Mouse (Mus musculus) mesoderm, embryonic 11.5 days (tissue): Measurements from ENCODE around the gene Bloc1s4.

Experiments
- DNase-seq: peaks from one replicate; pipeline ENCODE4 v3.0.0-alpha.2; 2012; ENCODE audit warnings: low read depth, low spot score

Gene Bloc1s4

DNA sequence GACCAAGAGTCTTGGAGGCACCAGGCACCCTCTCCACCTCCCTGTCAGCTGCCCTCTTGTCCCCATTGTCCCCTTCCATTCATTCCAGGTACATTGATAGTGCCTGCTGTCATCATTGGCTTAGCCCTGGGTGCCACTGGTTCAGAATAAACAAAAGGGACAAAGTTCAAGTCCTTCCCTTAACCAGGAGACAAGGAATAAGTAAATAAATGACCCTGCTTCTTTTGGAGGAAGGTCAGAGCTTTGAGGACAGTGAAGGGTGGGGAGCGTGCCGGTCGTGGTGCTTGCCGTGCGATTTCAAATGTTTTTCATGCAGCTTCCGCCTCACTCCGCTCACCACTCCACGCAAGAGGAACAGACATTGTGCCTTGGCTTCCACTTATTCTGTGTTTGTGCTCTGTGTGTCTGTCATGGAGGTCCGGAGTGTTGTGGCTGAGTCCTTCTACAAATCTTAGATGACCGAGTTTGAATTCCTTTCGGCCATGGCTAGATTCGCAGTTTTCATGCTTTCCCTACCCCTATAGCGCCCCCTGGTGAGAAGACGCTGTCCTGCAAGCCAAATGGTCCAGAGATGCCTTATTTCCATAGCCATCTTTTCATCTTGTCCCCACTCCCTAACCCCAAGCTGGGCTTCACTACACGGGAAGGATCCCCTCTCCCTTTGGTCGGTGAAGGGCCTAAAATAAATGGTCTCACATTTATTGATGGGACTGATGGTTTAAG is 6.2 kb downstream of the Bloc1s4 start:
- DNase-seq = peak; percentile 80

DNA sequence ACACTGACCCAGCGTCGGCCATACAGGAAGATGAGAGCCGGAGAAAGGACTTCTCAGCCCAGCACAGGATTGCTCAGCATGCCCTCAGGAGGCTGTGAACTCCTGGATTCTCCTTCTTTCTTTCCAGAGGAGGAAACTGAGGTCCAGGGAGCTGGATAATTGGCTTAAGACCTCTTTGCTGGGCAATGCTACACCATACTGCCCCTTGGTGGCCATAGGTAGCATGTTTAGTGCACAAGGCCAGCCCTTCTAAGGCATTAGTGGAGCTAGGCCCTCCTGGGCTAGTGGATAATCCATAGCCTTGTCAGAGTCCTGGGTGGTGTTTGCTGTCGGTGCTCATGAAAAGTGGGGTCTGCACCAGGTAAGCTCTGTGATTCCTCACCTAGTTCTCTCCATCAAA is 8.6 kb downstream of the Bloc1s4 start:
- DNase-seq = no peak

DNA sequence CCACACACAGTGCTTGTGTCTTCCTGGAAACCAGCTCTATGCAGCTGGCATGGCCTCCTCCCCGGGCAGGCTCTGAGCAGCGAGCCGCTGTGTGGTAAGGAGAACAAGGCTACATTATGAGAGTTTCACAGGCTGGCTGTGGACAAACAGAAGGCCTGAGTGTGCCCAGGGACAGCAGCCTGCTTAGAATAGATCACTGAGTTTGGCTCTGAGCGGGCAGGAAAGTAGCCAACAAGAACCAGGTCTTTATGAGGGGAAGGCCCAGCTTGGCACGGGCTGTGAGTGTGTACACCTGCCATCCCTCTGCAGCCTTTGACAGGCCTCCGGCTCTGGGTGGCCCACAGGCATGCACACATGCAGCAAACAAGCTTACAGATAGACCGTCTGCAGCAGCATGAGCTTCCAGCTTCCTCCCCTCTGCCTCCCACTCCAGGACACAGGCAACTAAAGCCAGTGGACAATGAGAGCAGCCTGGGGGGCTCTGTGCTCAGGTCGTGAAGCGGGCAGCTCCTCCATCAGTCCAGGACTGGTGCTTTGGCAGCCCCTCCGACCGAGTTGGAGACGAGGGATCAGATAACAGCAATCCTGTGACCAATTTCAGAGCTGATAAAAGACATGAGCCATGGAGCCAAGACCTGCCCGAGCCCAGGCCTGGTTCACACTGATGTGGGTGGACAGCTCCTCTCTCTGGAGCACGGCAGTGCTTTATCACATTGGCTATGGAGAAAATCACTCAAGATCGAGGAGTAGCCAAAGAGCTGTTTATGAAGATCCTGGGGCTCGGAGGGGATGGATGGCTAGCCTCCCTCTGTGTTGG is 9.4 kb downstream of the Bloc1s4 start:
- DNase-seq = no peak

DNA sequence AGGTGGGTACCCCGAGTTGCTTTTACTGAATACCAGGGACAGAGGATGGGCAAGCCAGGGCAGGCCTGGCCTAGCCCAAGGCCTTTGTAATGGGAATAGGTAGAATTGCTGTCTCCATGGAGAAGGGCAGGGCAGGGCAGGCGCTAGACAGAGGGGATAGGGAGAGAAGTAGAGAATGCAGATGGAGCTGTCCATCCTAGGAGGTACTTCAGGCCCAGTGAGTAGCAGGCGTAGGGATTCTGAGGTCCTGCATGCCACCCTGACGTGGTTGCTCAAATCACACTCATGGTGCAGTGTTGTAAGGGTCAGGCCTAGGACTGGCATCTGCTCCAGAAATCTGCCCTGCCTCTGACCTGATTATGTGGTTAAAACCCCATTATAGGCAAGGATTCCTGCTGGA is 10.7 kb downstream of the Bloc1s4 start:
- DNase-seq = no peak

DNA sequence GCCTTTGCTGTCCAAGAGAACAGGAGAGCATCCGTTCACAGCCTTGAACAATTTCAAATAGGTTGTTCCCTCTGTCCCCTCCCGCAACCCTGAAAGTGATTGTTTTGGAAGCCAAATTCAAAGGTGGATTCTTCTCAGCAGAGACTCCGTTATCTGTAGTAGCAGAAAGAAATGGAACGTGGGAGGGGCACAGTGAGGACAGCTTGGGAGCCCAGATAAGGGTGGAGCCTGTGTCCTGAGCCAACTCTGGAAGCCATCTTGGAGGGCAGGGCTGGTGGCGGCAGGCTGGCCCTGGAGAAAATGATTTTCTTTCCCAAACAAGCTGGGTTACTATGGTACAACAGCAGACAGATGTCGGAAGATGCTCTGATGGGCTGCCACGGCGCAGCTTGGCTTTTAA is 12.4 kb downstream of the Bloc1s4 start:
- no peak for DNase-seq

DNA sequence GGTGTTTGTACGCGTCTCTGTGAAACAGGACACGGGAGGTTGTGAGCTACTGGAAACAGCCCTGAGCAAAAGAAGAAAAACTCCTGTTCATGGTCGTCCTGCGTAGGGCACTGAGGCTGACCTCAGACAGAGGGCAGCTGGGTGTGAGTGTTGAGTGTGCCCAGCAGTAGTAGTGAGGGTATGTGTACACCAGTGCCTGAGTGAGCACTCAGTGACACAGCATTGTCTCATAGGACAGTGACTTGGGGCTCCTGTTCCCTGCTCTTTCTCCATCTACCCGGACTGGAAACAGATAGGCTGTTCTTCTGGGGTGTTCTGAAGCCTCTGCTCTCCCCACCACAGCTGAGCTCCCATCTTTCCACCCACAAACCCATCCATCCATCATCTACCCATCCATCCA is 13.3 kb downstream of the Bloc1s4 start:
- no peak for DNase-seq

DNA sequence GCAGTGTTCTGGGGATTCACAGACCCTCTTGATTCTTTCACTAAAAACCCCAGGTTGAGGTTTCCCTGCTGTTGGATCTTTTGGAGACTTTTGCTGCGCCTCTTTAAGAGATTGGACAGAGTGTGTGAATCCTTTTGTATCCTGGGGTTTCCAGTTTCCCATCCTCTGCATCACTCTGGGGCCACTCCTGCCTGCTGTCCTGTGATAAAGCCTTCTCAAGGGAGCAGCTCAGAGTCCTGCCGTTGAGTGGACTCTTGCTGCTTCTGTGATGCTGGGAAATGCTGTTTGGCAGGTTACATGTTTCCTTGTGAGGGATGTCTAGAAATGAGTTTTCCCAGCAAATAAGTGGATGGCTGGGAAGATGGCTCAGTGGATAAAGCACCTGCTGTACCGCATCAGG is 15.0 kb downstream of the Bloc1s4 start:
- DNase-seq = no peak

DNA sequence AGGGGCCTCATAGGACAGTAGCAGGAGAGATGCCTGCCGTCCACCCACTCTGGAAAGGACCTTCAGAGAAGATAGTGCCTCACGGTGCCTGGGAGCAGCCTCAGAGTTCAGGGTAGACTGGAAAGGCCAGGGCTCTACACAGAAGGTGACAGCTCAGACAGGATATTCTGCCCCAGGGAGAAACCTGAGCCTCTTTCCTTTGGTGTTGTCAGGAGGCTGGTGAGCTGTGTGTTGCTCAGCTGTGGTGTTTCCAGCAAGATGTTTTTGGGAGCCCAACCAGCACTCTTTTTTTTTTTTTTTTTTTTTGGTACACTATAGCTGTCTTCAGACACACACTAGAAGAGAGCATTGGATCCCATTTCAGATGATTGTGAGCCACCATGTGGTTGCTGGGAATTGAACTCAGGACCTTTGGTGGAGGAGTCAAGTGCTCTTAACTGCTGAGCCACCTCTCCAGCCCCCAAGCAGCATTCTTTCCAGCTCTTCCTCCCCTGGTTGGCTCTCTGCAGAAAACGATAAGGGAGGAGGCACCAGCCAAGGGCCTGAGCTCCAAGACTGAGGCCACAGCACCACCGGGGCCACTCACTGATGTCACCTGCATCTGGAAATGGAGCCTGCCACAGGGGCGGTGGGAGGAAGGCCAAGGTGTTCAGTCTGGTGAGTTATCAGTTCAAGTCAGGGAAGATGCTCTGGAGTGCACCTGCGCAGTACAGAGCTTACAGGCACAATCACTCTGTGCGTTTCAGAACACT is 16.4 kb downstream of the Bloc1s4 start:
- no peak for DNase-seq

DNA sequence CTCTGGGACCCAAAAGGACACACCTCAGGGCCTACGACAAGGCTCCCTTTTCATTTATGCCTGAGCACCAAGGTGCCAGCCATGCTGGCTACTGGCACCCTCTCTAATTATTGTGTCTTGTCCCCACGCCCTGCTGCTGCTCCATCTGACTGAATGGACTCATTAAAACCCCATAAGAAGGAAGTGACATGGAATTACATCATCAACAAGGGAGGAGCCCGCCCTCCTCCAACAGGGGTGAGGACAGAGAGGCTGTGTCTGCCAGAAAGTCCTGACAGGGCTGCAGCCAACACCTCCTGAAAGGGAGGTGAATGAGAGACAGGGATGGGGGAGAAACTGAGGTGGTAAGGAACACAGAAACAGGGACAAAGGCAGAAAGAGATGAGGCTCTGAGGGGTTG is 17.8 kb downstream of the Bloc1s4 start:
- DNase-seq = no peak

DNA sequence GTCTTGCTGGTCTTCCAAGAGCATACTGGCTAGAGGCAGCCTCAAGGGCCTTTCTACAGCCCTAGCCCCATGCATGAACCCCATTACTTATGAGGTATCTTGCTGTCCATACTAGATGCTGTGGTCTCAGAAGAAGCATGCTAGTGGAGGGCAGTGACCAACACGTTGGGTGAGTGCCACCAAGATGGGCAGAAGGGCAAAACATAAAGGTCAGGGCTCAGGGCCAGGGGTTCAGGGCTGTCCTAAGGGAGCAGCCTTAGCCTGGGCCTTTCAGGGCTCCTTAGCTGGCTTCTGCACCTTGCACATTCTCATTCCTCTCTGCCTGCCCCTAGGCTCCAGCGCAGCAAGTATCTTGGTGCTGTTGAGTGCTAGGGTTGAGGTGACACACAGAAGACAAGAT is 18.5 kb downstream of the Bloc1s4 start:
- no peak for DNase-seq

DNA sequence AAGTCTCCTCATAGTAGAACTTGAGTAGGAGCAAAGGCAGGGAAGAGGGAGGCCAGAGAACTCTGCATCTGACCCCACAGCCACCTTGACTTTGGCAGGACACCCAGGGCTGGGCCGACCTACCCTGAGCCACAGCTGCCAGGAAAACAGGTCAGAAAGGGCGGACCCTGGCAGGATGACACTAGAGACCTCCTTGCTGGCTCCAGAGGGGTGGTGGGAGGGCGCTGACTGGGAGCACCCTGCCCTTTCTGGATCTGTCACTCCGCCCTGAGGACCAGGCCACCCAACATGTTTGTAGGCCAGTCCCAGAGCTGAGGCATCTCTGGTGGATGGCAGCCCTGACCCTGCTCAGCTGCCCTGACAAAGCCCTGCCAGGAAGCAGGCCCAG is 19.4 kb downstream of the Bloc1s4 start:
- DNase-seq = no peak

DNA sequence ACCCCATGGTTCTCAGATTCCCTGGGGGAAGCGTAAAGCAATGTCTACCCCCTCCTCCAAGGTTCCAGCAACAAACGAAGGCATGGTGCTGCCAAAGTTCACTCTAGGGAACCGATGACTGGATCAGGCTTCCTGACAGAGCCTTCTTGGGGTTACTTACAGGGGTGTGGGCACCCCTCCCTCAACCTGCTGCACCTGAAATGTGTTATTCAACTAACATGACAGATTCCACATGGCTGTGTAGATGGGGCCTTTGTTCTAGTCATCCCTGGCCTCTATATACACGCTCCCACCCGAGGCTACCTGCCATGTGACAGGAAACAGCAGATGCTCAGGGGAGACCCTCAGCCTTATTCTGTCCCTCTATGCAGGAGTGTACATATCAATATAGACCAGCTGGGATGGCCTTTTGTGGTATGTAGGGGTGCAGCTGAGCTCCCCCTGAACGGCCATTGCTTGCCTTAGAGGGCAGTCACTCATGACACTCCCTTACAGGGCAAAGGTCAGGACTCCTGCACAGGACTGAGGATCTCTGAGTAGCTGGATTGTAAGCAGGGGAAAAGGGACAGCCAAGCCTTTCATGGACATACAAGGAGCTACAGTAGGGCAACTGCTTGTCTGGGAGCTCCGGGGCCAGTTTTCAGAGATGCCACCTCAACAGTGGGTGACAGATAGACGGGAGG is 19.9 kb downstream of the Bloc1s4 start:
- DNase-seq = no peak

DNA sequence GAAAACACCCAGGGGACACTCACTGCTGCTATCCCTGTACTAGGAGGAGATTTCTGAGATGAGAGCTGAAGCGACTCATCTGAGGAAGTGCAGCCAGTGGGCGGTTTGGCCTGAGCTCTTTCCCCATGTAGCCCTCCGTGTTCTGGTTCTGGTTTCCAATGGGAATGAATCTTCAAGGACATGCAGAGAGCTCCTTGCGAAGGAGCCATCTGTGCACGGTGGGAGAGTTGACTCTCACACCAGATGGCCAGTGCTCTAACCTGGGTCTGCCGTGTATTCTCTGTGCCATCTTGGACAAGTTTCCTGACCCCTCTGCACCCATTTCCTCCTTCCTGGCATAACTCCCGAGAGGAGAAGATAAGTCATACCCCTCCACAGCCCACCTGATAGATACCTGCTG is 20.7 kb downstream of the Bloc1s4 start:
- no peak for DNase-seq

DNA sequence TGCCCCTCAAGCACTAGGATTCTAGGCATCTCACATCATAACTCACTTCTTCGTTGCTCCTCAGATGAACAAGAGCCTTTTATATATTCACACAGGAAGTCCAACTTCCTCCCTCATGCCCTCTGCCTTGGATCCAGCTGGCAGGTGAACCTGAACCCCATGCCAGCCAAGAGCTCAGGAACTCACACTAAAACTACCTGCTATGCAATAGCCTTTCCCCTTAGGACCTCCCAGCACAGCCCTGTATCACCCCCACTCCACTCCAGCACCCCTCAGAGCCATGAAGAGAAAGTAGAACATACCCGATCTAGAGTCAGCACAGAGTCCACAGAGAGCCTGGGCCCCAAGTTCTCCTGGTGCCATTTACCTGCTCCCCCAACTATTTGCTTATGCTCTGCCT is 21.3 kb downstream of the Bloc1s4 start:
- DNase-seq = no peak

DNA sequence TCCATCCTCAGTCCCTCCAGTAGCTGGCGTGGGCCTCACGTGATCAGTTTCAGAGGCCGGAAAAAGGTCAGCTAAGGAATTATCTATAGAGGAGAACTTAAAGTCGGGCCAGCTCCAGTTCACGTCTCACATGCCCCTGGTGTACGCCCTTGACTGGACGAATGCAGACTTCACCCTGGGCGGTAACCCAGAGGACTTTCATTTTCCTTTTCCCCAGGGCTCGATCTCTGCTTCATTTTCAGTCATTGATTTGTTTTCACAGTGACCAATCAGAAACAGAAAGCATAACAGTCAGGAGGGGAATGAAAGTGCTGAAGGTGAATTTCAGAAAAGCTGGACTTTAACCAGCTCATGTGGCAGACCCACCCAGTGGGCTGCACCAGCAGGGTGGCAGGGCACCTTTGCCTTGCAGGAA is 22.1 kb downstream of the Bloc1s4 start:
- DNase-seq = no peak

DNA sequence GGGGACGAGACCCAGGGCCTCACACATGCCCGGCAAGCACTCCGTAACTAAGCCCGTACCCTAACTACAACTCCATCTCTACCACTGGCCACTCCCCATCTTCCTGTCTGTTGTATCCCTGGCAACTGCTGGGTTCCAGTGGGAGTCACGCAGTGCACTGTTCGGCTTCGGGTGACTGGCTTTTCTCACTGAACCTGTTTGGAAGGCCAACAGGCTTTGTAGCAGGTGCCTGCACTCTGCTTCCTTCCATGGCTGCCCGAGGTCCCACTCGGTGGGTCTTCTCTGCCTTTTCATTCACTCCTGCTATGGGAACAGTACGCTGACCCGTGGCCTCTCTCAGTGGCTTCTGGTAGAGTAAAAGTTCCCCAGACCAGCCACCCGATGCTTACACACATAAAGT is 22.6 kb downstream of the Bloc1s4 start:
- DNase-seq = no peak

DNA sequence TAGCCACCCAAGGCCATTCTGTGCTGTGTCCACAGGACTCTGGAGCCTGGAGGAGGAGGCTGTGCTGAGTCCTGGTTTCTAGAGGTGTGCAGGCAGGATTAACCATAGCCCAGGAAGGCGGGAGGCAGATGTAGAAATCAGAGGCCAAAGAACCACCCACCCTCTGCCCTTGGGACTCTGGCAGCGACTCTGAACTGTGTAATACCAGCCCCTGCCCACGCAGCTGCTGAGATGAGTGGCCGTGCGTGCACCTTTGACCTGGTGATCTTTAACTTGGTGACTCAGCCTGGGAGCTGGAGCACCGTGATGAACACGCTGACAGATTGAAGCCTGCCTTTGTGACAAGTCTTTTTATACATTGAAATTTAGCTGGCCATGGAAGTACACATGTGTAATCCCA is 24.2 kb downstream of the Bloc1s4 start:
- no peak for DNase-seq

DNA sequence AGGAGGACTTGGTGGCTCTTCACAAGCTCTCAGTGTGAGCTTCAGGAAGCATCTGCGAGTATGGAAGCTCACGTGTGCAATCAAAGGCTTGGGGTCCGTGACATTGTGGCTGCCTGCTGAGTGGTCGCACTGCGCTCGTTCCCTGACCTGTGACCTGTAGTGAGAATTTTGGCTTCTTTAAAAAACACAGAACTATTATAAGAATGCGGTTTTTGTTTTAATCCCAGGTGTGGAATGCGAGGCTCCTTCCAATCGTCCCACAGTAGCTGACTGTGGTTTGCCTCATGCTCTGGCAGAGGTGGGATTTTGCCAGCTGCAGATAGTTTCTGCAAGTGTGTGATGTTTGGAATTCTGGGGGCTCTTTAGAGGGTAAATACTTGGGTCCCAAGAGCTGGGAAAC is 25.1 kb downstream of the Bloc1s4 start:
- DNase-seq = no peak

DNA sequence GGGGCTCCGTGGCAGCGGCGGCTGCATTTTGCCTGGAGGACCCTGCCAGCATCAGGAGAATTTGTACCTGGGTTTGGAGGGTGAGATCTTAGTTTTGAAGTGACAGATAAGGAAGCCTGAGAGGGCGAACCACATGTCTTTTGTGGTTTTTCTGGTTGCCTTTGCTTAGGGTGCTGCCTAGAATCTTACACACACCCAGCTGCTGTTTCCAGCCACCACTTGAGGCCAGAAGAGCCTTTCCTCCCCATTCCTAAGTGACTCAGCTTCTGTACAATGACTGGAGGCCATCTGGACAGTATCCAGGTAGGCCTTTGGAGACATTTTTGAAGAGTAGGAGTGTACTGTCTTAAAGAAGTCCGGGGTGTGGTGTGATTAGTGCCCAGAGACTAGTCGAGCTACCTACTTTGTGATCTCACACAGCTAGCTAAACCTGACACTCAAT is 26.0 kb downstream of the Bloc1s4 start:
- DNase-seq = no peak

DNA sequence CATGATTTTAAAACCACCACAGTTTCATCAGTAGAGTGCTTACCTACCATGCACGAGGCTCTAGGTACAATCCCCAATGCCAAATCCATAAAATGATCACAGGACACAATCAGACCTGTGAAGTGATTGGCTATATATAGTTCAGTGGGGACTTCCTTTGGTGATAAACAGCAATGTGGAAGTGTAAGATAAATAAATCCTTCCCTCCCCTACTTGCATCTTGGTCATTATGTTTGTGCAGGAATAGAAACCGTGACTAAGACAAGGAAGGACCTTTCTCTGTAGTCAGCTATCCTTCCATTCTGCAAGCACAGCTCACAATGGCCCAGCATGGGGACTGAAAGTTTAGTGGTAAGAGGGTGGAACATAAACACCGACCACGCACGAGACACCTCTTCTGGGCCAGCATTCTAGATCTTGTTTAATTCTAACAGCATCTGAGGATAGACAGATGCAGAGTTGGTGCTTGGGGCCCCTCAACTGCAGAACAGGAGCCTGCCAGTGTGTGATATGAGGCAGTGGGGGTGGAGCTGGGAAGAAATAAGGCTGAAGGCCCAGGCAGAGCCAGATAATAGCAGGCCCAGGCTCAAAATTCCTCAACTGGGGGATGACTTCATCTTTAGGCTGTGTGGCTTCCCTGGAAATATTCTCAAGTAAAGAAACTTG is 27.6 kb downstream of the Bloc1s4 start:
- DNase-seq = no peak

DNA sequence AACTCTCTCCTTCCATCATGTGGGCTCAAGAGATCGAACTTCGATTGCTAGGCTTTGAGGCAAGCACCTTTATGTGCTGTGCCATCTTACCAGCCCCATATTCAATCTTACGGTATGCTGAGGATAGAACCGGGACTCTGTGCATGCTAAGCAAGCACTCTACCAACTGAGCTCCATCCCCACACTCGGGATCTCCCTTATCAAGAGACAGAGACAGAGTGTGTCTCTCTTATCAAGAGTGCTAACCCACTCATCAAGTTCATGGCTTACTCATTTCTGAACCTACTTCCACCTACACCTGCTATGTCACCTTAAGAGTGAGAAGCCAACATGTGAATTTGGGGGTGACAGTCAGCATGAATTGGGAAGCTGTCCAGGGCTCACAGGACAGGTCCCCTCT is 28.2 kb downstream of the Bloc1s4 start:
- DNase-seq = no peak
